Mouse (Mus musculus): ENCODE measurements at regions not wholly inside any gene's neighbourhood (a gene's known extent, or its start where the extent isn't known, plus 50 kb on each side); places are given as distances from the start of the nearest gene placed in this dataset.

GRCm38 (mm10) chr1:155041592-155041991, 57.8 kb downstream of the Ier5 start:
- in situ Hi-C loops (cut with MboI, MseI): no loop called here

- in situ Hi-C loops (cut with MboI, MseI): no loop called here
Observed at GRCm38 (mm10) chr1:155040939-155041371, 58.5 kb downstream of the Ier5 start.

DNA sequence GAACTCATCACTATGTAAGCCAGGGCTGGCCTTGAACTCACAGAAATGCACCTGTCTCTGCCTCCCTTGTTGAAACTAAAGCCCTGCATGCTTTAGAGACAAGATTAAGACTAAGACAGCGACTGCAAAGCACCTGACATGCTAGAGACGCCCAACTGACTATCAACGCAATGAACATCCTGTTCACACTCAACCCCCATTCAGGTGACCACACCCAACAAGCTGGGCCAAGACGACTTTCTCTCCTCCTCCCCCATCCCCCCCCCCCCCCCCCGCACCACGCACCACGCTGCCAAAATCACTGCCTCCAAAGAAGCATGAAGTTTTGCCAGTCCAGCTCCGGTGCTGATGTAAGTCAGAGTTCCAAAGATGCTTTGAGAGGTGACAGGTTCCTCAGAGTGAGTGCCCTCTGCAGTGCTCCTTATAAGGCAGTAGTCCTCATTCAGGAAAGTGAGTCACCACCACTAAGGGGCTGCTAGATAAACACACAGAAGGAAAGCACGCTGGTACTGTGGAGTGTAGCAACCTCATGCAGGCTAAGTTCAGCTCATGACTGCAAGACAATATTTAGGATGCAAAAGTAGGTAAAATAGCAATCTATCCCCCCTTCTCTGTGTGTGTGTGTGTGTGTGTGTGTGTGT, 59.2 kb downstream of the Ier5 start:
- in situ Hi-C loops (cut with MboI, MseI): no loop called here

- in situ Hi-C loops (cut with MboI, MseI): loop anchor here (10.0 kb wide), 1 partner anchor 996 kb away; the partner anchor contains the start of genes Tor1aip1 and Tor1aip2
Observed at GRCm38 (mm10) chr1:155038631-155039625, 60.5 kb downstream of the Ier5 start.

DNA sequence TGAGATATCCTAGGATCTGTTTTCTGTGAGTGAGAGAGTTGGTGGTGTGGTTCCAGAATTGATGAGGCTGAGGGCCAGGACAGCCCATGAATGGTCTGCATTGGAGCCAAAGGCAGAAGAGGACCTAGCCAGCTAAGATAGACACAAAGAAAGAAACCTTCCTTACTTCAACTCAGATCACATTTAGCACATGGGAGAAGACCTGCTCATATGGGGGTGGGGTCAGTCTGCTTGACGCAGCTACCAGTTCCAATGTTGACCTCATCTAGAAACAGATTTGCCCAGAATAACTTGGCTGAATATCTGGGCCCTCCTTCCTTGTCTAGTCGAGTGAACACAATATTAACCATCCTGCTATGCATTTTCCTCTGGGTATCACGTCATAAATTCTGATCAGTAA, 62.0 kb downstream of the Ier5 start:
- in situ Hi-C loops (cut with MboI, MseI): loop anchor here (10.0 kb wide), 1 partner anchor 997 kb away; the partner anchor contains the start of genes Tor1aip1 and Tor1aip2

DNA sequence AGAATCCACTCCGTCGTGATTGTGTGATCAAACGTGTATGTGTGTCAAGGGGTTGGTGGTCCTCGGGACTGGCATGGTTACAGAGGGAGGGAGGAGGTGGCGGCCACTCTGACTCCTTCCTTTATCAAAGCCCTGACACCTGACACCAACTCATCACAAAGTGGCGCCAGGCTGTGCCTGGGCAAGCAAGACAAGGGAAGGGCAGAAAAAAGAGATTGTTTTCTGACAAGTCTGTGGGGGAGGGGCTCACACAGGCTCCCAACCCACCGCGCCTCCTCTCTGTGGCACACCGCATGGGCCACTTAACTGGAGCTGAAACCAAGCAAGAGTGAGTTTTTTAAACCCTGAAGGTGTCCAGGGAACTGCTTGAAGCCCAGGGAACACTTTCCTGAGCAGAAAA, 68.5 kb downstream of the Ier5 start:
- in situ Hi-C loops (cut with MboI, MseI): loop anchor here (10.0 kb wide), 1 partner anchor 1004 kb away; the partner anchor contains the start of genes Tor1aip1 and Tor1aip2

DNA sequence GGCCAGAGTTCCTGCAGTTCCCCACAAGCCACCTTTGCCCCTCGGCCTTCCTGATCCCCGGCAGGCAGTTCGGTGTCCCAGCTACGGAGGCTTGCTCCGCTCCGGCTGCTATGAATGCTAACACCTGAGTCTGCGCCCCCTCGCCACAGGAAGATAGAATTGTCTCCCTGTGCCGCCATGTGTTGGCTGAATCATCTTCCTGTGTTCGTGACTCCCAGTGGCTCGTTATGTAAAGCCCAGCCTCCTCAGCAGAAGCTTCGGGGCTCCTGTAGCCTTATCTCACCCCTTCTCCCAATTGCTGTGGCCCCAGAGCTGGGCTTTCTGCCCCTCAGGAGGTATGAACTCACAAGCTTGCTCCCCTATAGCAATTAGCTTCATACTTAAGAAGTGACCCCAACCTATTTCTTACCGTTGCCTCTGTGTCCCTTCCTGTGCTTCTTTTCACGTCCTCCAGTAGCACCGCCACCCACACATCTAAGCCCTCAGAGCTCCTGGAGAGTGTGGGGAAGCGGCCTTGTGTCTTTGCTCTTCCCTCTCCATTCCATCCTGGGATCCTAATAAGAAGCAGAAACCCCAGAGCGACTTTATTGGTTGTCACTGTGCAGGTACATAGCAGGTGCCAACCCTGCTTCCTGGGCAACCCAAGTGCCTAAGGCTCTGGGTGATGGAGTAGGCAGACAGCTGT, 70.1 kb downstream of the Ier5 start:
- in situ Hi-C loops (cut with MboI, MseI): loop anchor here (5.0 kb wide), 1 partner anchor 193 kb away; no protein-coding TSS in a partner anchor

DNA sequence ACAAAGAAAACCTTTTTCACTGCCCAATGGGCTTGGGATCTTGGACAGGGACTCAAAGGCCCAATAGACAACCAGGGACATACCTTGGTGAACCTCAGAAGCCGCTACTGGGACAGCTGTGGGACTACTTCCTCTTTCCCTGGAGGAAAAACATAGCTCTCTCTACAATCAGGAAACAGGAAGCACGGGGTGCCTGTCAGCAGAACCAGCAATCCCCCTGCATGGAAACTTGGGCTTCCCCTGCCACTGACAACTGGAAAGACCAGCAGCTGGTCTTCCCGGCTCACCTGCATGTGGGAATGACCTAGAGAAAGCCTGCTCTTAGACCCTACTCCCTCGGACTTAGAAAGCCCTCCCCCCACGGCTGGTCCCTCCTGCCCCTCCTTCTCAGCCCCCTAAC, 70.7 kb downstream of the Ier5 start:
- in situ Hi-C loops (cut with MboI, MseI): loop anchor here (5.0 kb wide), 1 partner anchor 194 kb away; no protein-coding TSS in a partner anchor

- in situ Hi-C loops (cut with MboI, MseI): loop anchor here (5.0 kb wide), 1 partner anchor 194 kb away; no protein-coding TSS in a partner anchor
Observed at GRCm38 (mm10) chr1:155028147-155028546, 71.3 kb downstream of the Ier5 start.

GRCm38 (mm10) chr1:155027583-155027982, 71.9 kb downstream of the Ier5 start:
- in situ Hi-C loops (cut with MboI, MseI): loop anchor here (5.0 kb wide), 1 partner anchor 195 kb away; no protein-coding TSS in a partner anchor

GRCm38 (mm10) chr1:155025862-155026478, 73.5 kb downstream of the Ier5 start:
- in situ Hi-C loops (cut with MboI, MseI): loop anchor here (5.0 kb wide), 1 partner anchor 196 kb away; no protein-coding TSS in a partner anchor

GRCm38 (mm10) chr1:155023324-155023723, 76.1 kb downstream of the Ier5 start:
- in situ Hi-C loops (cut with MboI, MseI): no loop called here

- in situ Hi-C loops (cut with MboI, MseI): loop anchor here (5.0 to 10.0 kb wide), 2 partner anchors 517 to 1901 kb away; no protein-coding TSS in a partner anchor
Observed at GRCm38 (mm10) chr1:155015669-155016068, 83.8 kb downstream of the Ier5 start.

DNA sequence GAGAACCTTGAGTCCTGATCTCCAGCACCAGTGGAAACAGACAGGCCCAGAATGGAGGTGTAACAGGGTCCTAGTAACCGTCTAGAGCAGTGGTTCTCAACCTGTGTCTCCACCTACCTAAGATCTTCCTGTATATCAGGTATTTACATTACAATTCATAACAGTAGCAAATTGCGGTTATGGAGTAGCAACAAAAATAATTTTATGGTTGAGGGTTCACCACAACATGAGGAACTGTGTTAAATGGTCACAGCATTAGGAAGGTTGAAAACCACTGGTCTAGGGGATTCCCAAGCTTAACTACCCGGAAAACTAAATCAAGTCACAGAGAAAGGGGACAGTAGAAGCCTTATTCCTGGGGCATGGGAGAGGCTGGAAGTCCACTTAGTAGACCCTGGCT, 84.5 kb downstream of the Ier5 start:
- in situ Hi-C loops (cut with MboI, MseI): loop anchor here (5.0 to 10.0 kb wide), 2 partner anchors 517 to 1900 kb away; no protein-coding TSS in a partner anchor

GRCm38 (mm10) chr1:155013784-155014183, 85.7 kb downstream of the Ier5 start:
- in situ Hi-C loops (cut with MboI, MseI): loop anchor here (10.0 kb wide), 1 partner anchor 1899 kb away; no protein-coding TSS in a partner anchor

DNA sequence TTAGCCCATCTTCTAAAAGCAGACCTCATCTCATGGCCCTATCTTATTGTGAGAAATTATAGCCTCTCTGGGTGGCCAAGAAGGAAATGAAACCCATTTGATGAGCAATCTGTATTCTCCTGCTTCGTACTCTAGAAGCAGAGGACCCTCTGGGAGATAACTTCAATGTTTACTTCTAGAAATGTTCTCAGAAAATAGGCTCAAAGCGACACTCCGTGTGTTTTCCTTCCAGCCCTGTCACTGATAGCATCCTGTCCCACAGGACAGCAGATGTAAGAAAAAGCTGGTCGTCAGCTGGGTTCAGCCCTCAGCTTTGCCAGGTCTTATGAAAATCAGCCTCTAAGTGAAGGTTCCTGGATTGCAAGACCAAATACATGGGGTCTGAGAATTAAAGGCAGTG, 86.1 kb downstream of the Ier5 start:
- in situ Hi-C loops (cut with MboI, MseI): loop anchor here (10.0 kb wide), 1 partner anchor 1899 kb away; no protein-coding TSS in a partner anchor

- in situ Hi-C loops (cut with MboI, MseI): loop anchor here (5.0 kb wide), 1 partner anchor 220 kb away; no protein-coding TSS in a partner anchor
Observed at GRCm38 (mm10) chr1:155006539-155007486, 92.6 kb downstream of the Ier5 start.

DNA sequence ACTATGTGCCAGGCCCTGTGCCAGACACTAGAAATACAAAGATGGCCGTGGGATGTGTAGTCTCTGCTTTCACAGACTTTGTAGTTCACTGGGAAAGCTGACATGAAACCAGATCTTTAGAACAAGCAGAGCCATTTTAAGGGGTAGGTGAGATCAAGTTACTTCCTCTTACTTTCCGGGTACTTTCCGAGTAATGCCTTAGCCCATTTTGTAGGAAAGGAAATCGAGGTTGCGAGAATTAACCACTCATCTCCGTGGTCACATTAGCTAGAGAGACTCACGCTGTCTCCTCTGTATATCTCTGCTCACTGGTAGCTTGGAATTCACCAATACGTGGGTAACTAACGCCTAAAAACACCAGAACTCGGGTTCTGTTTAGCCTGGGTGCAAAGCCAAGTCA, 93.3 kb downstream of the Ier5 start:
- in situ Hi-C loops (cut with MboI, MseI): loop anchor here (5.0 kb wide), 1 partner anchor 219 kb away; no protein-coding TSS in a partner anchor

- in situ Hi-C loops (cut with MboI, MseI): no loop called here
Observed at GRCm38 (mm10) chr1:155000301-155000700, 99.1 kb downstream of the Ier5 start.

Data from regulatory T cell (primary cell).